Mouse (Mus musculus): ENCODE measurements around the gene Rtn3.

DNA sequence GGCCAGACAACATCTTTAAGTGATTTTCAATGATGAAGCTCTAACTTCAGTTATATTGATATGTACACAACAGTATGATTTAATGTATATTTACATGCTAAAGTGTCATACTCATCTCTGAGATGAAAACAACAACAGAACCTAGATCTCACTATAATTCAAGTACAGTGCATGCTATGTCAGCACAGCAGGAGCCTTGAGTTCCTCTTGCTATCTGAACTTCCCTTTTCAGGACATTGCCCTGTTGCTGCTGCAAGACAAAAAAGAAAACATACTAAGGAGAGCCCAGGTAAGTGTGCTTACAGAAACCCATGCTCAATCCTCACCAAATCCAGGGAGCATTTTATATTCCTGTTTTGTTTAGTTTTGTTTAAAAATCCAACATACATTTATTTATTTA lies 44.8 kb downstream of the Rtn3 start:
- TF ChIP-seq CTCF (IDR thresholded peaks at IDR 0.05; ENCODE audit: control insufficient read depth, insufficient read depth, insufficient read length) = no peak
- TF ChIP-seq USF1 (IDR thresholded peaks at IDR 0.05; ENCODE audit: low read depth) = no peak
- no peak for TF ChIP-seq MYOG (IDR thresholded peaks at IDR 0.05; ENCODE audit: control insufficient read depth, extremely low read depth, insufficient read length)
- TF ChIP-seq CEBPB (IDR thresholded peaks at IDR 0.05; ENCODE audit: low read depth) = no peak

All from C2C12 (cell line).